Mouse (Mus musculus) right cerebral cortex, postnatal 25 days (tissue): ENCODE data around the gene Dusp10.

Experiments used
- DNase-seq: peaks from one replicate; pipeline ENCODE4 v3.0.0; 2022

The Dusp10 gene

DNA sequence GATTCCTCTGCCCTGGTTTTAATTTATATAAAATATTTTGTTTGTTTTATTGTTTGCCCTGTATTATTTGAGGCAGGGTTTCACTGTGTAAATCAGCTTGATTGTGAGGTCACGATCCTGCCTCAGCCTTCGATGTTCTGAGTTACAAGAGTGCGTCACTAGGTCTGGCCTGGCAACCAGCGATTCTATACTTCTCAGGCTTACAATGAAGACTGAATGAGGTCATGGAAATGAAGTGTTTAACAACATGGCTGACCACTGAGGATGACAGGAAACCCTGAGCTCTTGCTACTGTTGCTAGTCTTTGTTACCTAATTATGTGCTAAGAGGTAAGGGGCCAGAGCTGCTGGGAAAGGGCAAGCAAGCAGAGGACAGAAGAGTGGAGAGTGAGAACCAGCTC, at the start of gene Dusp10:
Dusp10 (plus strand) TSS at position 197 of the 400 bp plus-strand sequence.
- no peak for DNase-seq

GRCm38 (mm10) chr1:183965341-183965740, 47.8 kb upstream of the Dusp10 start:
- no peak for DNase-seq

DNA sequence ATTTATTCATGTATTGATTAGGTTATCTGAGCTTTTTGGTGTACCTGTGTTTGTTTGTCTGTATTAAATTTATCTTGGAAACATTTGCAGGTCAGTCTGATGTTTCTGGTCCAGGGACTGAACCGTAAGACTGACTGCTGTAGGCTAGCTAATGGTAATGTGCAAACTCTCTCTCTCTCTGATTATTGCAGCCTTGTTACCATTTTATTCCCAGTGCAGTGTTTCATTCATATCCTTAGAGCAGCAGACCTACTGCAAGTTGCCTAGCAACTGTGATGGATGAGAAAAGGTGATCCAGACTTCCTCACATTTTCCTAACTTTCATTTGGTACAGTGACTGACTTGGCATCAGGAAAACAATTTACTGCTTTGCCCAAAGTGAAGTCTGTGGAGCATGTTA, 43.8 kb upstream of the Dusp10 start:
- no peak for DNase-seq

- DNase-seq: no peak
These were observed 33.3 kb upstream of the Dusp10 start for GRCm38 (mm10) chr1:183979814-183980243.

- peak; percentile 35 for DNase-seq
These were observed 31.0 kb upstream of the Dusp10 start for GRCm38 (mm10) chr1:183982108-183982507.

DNA sequence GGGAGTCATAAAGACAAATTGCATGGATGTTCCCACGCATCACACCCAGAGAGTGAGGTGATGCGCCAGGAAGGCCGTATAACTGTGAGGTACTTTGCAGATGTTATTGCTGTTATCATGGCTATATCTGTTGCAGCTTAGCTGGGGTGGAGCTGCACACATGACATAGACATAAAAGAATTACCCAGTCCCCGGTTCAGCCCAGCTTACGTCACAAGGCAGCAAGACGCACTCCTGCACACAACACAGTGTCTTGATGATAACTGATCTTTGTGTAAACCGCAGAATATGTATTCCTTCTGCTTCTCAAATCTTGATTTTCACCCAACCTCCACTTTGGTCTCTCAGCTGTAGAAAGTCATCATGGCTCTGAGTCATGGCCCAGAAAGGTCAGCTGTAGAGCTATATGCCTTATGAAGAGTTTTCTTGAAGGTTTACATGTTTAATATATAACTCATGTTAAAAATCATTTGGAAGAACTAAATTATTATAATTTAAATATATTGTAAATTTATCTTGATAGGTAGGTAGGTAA, 25.3 kb upstream of the Dusp10 start:
- no peak for DNase-seq

DNA sequence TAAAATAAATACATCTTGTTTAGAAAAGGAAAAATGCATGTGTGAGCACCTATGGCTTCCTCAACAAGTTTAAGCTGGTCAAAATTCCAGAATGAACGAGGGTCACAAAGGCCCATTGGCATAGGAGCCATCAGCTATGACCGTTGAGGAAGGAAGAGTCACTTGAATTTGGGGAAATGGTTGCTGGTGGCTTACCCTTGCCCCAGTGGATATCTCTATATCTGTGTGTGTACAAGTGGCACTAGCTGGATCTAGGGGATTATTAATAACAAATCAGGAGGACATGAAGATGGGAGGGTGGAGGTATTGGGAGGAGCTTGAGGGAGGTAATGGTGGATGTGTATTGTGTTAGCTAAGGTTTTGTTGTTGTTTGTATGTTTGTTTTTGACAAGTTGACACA, 21.2 kb upstream of the Dusp10 start:
- no peak for DNase-seq

DNA sequence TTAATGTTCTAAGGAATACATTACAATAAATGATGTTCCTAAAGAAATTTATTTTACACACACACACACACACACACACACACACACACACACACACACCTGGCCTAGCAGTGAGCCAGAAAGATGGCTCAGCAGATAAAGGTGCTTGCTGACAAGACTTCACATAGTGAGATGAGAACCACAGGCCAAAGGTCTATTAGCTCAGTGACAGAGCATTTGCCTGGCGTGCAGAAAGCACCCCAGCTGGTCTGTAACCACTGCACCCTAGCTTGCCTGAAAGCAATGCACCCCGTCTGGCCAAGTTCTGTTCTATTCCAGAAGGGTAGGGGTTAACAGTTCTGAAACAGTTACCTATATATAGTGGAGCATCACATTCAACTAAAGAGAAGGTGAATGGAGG, 15.9 kb upstream of the Dusp10 start:
- DNase-seq: no peak

GRCm38 (mm10) chr1:184002470-184002869, 10.6 kb upstream of the Dusp10 start:
- peak; percentile 4 for DNase-seq

GRCm38 (mm10) chr1:184004311-184004710, 8.8 kb upstream of the Dusp10 start:
- no peak for DNase-seq

GRCm38 (mm10) chr1:184005315-184006058, 7.6 kb upstream of the Dusp10 start:
- no peak for DNase-seq

- no peak for DNase-seq
These were observed 7.0 kb upstream of the Dusp10 start for GRCm38 (mm10) chr1:184006086-184006485.

DNA sequence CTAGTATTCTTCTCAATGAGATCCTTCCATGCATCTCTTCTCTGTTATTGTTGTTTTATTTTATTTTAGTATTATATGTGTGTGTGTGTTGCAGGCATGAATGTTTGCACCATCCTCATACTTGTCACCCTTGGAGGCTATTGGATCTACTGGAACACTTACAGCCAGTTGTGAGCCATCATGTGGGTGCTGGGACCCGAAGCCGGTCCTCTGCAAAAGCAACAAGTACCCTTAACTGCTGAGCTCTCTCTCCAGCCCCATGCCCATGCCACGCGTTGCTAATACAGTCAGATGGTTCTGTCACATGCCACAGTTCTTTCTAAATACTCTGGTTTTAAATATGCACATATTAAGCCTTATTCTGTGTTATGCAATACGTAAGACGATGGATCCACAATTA, 1.8 kb upstream of the Dusp10 start:
- no peak for DNase-seq

- no peak for DNase-seq
These were observed 989 bp downstream of the Dusp10 start for GRCm38 (mm10) chr1:184014091-184014490.

- DNase-seq: no peak
These were observed 3.1 kb downstream of the Dusp10 start for GRCm38 (mm10) chr1:184015995-184016730.

- DNase-seq: no peak
These were observed 4.5 kb downstream of the Dusp10 start for GRCm38 (mm10) chr1:184017606-184018005.

DNA sequence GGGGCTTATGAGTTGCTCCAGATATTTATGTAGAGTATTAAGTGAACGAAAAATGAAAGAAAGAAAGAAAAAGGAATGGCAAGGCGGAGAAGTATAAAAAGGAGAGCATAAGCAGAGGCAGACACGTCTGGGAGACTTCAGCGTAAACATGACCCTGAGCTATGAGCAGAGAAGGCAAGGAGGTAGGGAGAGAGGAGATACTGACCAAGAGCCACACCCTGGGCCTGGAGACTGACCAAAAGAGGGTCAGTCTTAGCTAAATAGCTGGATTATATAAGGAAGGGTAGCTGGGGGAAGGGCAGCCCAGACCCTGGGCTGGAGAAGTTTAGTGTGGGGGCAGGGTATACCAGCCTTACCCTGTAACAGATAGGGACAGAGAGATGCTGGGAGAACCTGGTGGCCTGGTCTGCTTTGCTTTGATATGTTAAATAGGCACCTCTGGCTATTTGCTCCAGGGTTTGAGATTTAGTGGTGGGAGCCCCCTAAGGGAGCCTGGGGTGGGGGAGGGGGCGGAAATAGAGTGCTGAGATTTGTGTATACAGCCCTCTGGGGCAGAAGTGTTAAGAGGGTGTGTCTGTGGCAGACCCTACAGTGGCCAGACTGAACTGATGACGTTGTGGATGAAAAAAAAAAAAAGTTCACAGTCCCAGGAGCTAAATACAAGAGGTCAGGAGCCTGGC, 6.1 kb downstream of the Dusp10 start:
- no peak for DNase-seq

GRCm38 (mm10) chr1:184019722-184020107, 6.6 kb downstream of the Dusp10 start:
- no peak for DNase-seq

DNA sequence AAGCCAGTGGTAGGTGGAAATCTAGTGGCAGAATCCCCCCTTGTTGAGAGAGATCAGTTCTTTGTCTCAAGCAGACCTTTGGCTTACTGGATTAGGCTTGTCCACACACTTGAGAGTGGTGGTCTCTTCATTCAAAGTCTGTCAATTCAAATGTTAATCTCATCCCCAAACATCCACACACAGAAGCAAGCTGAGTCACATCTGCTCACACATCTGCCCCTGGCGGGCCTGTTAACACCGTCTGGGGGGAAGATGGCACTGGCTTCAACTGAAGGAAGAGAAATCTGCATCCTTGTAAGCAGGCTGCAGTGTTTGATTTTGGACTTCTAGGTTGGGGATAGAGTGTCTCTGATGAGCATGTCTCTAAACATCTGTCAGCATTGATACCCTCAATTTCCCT, 10.9 kb downstream of the Dusp10 start:
- no peak for DNase-seq

- no peak for DNase-seq
These were observed 11.5 kb downstream of the Dusp10 start for GRCm38 (mm10) chr1:184024631-184025030.

DNA sequence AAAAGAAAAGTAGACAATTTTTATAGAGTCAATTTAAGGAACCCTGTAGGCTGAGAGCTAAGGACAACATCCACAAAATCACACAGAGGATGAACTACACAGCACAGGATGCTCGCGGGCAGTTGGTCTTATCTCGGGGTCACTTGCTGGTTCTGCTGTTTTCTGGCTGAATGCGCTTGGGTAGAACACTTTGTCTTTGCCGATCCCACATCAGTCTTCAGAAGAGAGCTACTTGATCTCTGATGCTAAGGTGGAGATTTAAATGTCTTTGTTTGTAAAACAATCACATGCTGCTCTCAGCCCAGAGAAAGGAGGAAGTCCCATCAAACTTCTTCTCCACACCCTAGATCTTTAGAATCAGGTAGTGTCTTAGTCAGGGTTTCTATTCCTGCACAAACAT, 12.0 kb downstream of the Dusp10 start:
- no peak for DNase-seq

DNA sequence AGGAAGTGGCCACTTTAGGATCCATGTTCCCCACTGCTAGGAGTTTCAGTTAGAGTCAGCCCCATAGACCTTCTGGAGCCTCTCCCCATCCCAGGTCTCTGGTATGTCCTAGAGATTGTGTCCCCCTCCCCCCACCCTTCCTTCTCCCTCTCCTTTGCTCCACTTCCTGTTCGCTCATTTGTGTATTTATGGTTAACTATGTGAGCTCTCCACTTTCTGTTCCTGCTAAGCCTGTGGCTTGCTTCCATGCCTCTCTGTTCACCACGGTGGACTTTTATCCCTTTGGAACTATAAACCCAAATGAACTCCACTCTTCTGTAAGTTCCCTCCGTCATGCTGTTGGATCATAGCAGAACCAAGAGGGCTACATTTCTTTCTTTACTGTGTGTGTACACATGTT, 13.9 kb downstream of the Dusp10 start:
- no peak for DNase-seq

GRCm38 (mm10) chr1:184030070-184030802, 17.1 kb downstream of the Dusp10 start:
- DNase-seq: no peak
